Mouse (Mus musculus): ENCODE data around the gene Cct4.

Cct4 gene

DNA sequence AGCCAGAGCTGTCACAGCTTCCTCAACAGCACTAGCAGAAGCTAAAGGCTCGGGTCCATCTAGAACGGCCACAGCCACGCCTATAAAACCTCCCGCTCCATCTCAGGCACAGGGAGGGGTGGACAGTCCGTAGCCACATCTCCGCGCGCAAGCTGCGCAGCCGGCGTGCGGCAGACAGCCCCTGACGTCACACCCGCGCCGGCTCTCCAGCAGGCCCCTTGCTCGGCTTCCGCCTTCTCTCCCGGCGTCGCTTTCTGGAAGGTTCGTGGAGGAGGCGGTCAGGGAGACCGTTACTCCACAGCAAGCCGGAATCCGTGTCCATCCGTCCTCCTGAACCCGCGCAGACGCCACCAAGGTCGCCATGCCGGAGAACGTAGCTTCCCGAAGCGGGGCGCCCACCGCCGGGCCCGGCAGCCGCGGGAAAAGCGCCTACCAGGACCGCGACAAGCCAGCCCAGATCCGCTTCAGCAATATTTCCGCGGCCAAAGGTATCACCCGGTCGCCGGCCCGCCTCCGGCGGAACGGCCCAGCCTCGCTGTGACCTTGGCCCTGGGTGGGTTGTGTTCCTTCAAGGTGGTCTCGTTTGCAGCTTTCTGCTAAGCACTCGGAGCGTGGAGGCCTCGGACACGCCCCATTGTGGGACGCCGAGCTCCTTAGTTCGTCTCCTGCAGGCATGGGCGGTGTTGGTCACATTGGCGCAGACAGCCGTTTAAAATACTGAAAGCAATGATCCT lies at the start of gene Cct4:
Gene Cct4 (plus strand): TSS at position 127 of the 734 bp plus-strand sequence.
- peak; percentile 88 to 89 for DNase-seq (ENCODE audit: low read depth in 1 of 2, low spot score in 2 of 2)

DNA sequence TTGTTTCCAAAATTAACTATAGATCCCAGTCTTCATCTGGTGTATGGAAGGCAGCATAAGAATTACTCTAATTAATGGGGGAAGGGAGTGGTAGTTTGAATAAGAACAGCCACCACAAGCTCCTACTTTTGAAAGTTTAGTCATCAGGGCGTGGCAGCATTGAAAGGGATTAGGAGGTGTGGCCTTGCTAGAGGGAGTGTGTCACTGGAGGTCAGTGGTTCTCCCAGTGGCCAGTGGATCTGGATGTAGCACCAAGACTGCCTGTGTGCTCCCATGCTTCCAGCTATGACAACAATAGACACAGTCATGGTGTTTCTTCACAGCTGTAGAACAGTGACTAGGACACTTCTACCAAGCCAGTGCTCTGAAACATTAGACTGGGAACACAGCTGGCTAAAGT lies 41.2 kb upstream of the Cct4 start:
- DNase-seq (ENCODE audit: low read depth in 1 of 2, low spot score in 2 of 2): no peak

DNA sequence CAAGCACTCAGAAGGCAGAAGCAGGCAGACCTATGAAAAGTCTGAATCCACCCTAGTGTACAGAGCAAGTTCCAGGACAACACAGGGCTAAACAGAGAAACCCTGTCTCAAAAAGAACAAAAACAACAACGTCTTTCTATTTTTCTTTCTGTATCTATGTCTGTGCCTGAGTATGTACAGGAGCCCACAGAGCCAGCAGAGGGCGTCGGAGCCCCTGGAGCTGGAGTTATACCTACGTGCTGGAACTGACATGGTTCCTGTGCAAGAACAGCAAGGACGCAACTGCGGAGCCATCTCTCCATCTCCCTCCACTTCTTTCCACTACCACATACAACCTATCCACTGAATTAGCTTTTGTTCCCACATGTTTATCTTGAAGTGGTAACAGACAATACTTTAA lies 40.2 kb upstream of the Cct4 start:
- no peak for DNase-seq (ENCODE audit: low read depth in 1 of 2, low spot score in 2 of 2)

DNA sequence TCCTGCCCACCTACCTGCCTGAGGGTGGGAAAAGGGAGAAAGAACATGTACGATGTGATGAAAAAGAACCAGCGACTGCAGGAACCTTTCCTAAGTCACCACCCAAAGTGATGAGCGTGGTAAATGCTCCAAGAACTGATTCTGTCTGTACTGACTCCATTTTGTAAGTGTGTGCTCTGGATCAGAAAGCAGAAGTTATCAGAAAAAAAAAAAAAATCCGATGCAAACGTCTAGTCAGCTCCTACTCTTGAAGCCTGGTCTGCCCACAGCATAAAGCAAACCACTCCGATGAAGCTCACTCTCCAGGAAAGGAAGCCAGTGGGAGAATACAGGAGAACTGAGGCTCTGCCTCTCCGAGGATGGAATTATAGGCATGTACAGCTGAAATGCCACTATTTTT lies 37.7 kb upstream of the Cct4 start:
- DNase-seq (ENCODE audit: low read depth in 1 of 2, low spot score in 2 of 2): no peak

DNA sequence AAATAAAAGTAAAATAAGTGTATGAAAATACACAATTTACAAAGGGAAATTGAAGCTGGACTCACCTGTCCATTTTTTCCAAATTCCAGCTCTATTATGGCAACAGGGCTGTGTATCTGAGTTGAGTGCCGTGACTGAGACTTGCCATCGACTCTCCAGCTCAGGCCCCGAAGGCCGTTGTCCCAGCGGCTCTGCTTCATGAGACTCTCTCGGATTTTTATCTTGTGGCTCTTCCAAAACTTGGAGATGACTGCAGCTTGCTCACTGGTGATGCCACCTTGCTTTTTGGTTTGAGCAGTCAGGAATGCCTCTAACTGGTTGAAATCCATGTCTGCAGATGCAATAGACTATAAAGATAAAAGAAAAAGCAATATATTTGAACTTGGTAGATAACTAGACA lies 34.0 kb upstream of the Cct4 start:
- DNase-seq (ENCODE audit: low read depth in 1 of 2, low spot score in 2 of 2): no peak

DNA sequence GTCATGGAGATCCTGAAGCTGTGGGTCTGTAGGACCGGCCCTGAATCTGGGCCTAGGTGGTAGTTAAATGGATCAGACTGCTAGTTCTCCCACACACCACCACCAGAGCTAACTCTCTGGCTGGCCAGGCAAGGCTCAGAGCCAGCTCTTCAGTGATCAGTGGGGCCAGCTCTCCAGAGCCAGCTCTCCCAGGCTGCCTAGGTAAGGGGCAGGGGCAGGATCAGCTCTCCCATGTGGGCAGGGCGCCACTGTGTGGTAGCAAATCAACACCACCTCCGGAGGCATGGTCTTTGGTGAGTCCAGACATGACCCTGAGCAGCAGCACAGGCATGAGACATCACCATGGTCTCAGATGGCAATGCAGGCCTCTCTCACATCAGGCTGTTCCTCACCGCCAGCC lies 33.5 kb upstream of the Cct4 start:
- no peak for DNase-seq (ENCODE audit: low read depth in 1 of 2, low spot score in 2 of 2)

DNA sequence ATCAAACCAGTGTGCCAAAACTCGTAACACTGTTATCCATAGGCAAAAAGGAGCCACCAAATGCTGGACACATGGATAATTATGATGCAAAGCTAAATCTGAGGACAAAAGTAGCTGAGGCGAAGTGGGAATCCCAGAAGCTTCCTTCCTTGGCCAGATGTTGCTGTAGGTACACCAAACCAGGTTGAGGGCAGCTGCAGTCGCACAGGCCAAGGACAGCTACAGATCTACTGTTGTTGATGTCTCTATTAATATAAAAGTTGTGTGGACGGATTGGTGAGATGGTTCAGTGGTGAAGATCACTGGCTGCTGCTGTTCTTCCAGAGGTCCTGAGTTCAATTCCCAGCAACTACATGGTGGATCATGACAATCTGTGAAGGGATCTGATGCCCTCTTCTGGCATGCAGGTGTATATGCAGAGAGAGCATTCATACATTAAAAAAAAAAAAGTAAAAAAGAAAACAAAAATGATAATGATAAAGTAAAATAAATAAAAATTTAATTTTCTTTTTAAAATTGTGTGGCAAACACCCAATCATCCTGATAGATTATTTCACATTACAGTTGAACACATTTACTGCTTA lies 32.4 kb upstream of the Cct4 start:
- DNase-seq (ENCODE audit: low read depth in 1 of 2, low spot score in 2 of 2): no peak

DNA sequence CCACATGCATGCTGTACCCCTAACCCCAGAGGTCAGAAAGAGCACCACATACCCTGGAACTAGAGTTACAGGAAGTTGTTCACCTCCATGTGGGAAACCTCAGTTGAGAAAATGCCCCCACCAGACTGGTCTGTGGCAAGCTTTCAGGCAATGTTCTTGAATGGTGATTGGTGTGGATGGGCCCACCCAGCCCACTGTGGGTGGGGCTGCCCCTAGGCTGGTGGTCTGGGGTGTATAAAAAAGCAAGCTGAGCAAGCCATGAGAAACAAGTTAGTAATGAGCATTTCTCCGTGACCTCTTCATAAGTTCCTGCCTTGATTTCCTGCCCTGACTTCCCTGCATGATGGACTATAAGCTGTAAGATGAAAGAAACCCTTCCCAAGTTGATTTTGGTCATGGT lies 28.2 kb upstream of the Cct4 start:
- no peak for DNase-seq (ENCODE audit: low read depth in 1 of 2, low spot score in 2 of 2)

DNA sequence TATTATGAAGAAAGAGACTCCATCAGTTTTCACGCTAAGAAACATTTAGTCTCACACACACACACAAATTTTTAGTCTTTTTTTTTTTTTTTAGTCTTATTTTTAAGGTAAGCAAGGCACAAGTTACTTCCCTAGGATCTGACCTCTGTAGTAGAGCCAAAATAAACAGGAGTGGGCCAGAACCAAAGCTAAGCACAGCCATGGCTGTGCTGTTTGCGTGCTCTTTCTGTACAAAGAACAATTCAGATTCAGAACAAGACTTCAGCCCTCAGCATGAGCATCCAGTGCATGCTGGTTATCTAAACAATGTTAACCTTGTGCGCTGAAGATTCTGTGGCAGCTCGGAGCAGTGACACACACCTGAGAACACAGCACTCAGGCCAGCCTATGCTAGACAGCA lies 25.9 kb upstream of the Cct4 start:
- DNase-seq (ENCODE audit: low read depth in 1 of 2, low spot score in 2 of 2): no peak

DNA sequence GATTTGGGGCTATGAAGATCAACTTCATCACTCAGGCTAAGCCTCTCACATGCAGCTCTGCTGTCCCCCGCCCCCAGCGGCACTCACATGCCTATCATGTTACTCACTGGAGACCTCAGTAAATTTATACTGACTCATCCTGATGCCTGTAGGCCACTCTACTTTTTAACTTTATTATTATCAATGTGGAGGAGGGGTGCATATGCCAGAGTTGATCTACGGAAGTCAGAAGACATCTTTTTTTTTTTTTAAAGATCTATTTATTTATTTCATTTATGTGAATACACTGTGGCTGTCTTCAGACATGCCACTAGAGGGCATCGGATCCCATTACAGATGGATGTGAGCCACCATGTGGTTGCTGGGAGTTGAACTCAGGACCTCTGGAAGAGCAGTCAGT lies 24.8 kb upstream of the Cct4 start:
- DNase-seq (ENCODE audit: low read depth in 1 of 2, low spot score in 2 of 2): no peak

DNA sequence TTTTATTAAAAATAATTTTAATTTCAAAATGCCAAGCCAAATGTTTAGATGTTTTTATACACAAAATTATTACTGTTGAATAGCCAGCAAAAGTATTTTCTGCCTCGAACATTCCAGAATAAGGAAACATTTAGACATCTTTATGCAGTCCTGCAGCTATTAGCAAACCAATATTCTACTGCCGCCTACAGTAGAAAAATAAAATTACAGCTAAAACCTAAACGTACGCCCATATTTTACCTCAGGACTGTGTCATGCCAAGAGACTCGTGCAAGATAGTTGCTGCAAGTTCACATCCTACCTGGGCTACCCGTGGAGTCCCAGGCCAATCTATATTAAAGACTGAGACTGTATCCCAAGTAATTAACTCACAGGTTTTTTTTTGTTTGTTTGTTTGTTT lies 20.8 kb upstream of the Cct4 start:
- no peak for DNase-seq (ENCODE audit: low read depth in 1 of 2, low spot score in 2 of 2)

DNA sequence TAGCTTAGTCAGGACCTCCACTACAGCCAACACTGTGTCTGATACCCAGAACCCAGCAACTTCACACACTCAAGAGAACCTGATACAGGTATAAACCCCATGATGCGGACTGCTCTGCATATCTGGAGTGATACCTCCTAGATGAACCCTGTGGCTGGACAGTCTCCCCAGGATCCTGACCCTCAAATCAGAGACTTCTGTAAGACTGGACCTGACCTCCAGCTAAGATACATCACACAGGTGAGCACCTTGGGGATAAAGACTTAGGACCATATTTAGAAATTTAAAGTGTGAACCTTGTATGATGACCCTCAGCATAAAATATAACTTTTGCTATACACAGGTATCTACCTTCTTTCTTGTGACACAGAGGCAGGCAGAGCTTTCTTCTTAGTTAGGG lies 19.8 kb upstream of the Cct4 start:
- no peak for DNase-seq (ENCODE audit: low read depth in 1 of 2, low spot score in 2 of 2)

DNA sequence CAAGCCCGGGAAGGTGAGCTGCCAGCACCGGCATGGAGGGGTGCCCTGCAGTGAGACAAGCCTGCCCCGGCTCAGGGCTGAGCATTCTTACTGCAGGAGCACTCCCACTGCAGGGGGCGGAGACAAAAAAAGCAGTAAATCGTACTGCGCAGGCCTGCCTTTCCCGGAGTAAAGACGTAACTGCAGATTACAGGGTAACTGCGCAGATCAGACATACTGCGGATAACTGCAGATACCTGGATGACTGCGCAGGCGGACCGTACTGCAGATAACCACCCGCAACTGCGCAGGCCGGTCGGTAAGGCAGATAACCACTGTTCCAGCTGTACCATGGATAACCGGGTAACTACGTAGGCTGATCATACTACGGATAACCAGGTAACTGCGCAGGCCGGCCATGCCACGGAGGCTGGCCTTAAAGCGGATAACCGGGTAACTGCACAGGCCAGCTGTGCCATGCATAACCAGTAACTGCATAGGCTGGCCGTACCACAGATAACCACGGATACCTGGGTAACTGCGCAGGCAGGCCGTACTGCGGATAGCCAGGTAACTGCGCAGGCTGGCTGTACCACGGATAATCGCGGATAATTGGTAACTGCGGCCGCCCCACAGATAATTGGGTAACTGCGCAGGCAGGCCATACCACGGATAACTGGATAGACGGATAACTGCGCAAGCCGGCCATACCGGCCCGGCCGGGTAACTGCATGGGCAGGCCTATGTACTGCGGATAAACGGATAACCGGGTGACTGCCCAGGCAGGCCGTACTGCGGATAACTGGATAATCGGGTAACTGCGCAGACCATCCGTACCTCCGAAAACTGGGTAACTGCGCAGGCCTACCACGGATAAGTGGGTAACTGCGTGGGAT lies 18.2 kb upstream of the Cct4 start, which contains the start of gene Zrsr1:
Gene Zrsr1 (plus strand): TSS at position 171 of the 875 bp plus-strand sequence.
- no peak for DNase-seq (ENCODE audit: low read depth in 1 of 2, low spot score in 2 of 2)

DNA sequence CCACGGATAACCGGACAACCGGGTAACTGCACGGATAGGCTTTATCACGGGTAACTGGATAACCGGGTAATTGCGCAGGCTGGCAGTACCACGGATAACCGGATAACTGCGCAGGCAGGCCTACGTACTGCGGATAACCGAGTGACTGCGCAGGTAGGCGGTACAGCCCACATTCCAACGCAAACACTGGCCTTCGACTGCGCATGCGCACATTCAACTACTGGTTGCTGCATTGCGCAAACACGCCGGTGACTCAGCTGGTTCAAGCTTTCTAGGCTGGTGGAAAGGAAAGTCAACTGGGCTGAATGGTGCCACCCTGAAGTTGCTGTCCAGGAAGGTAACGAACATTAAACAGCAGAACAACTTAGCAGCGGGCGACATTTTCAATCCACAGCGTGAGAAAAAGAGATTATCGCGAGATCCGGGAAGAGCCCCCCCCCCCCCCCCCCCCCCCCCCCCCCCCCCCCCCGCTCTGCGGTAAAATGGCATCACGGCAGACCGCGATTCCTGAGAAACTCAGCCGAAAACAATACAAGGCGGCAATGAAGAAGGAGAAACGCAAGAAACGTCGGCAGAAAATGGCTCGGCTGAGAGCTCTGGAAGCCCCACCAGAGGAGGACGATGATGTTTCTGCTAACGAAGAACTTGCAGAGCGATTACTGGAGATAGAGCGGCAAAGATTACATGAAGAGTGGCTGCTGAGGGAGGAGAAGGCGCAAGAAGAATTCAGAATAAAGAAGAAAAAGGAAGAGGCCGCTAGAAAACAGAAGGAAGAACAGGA lies 17.4 kb upstream of the Cct4 start:
- peak; percentile 52 to 71 for DNase-seq (ENCODE audit: low read depth in 1 of 2, low spot score in 2 of 2)

DNA sequence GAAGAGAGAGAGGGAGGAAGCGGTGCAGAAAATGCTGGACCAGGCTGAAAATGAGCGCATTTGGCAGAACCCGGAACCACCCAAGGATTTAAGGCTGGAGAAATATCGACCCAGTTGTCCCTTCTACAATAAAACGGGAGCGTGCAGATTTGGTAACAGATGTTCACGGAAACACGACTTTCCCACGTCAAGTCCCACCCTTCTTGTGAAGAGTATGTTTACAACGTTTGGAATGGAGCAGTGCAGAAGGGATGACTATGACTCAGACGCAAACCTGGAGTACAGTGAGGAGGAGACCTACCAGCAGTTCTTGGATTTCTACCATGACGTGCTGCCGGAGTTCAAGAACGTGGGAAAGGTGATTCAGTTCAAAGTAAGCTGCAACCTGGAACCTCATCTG lies 16.7 kb upstream of the Cct4 start:
- DNase-seq (ENCODE audit: low read depth in 1 of 2, low spot score in 2 of 2): no peak

DNA sequence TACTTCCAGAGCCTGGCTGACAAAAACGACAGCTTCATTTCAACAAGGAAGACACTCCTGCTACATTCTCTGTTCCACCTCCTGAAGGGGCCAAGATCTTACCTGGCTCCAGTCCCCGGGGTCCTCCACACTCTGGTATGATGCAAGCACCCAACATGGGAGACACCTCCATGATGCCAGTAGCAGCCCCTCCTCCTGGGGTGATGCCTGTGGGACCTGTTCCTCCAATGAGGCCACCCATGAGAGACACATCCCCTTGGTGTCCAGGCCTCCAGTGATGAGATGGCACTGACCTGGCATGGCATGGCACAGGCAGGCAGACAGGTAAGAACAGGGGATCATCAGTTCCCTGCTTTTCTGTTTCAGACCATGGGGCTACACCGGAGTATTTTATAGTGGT lies 12.1 kb upstream of the Cct4 start:
- DNase-seq (ENCODE audit: low read depth in 1 of 2, low spot score in 2 of 2): no peak

DNA sequence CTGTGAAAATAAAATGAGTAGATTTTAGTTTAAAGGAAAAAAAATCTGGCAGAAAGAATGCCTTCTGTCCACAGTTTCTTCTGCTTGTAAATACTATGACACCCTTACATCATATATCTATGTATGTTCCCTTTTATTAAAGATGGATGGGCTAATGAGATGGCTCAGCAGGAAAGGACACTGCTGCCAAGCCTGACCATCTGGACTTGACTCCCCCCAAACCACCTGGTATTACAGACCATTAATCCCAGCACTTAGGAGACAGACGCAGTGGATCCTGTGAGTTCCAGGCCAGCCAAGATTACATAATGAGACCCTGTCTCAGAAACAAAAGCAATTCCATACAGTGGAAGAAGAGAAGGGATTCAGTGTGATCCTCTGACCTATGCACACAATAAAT lies 11.6 kb upstream of the Cct4 start:
- DNase-seq (ENCODE audit: low read depth in 1 of 2, low spot score in 2 of 2): no peak

DNA sequence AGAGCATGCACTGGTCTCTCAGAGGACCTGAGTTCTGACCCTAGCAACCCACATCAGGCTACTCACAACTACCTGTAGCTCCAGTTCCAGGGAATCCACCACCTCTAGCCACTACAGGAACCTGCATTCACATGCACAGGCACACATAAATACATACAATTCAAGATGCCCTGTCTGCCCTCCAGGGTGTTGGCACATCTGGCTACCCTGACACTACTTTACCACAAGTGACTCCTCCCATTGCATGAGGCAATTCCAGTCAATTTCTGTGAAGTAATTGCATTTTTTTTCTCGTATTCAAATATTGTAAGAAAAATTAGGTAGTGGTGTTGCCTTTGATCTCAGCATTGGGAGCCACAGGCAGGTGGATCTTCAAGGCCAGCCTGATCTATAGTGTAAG lies 11.1 kb upstream of the Cct4 start:
- no peak for DNase-seq (ENCODE audit: low read depth in 1 of 2, low spot score in 2 of 2)

DNA sequence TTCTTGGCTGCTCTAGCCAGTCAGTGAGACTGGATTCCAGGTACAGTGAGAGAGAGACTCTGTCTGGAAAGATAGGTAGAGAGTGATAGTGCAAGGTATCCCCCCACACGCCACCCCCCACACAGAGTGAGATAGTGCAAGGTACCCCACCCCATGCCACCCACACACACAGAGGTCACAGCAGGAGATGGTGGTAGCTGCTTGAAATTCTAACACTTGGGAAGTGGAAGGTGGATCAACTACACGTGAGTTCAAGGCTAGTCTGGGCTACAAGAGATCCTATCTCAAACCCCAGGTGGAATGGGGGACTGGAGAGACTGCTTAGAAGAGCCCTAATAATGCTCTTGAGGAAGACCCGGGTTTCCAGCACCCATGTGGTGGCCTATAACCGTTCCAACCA lies 9.3 kb upstream of the Cct4 start:
- no peak for DNase-seq (ENCODE audit: low read depth in 1 of 2, low spot score in 2 of 2)

DNA sequence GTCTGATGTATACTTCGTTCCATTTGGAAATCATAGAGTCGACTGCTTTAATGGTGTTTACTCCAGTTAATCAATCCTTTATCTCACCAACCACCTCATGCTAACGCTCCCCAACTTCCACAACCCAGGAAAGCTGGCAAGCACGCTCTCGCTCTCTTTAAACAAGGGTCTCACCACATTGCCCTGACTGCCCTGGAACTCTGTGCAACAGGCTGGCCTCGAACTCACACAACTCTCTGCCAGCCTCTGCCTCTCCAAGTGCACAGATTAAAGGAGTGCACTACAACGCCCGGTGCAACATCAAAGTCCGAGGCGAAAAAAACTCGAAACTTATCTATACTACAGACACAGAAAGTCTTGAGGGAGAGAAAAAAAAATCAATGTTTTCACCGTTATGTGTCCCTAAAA lies 8.8 kb upstream of the Cct4 start:
- no peak for DNase-seq (ENCODE audit: low read depth in 1 of 2, low spot score in 2 of 2)

DNA sequence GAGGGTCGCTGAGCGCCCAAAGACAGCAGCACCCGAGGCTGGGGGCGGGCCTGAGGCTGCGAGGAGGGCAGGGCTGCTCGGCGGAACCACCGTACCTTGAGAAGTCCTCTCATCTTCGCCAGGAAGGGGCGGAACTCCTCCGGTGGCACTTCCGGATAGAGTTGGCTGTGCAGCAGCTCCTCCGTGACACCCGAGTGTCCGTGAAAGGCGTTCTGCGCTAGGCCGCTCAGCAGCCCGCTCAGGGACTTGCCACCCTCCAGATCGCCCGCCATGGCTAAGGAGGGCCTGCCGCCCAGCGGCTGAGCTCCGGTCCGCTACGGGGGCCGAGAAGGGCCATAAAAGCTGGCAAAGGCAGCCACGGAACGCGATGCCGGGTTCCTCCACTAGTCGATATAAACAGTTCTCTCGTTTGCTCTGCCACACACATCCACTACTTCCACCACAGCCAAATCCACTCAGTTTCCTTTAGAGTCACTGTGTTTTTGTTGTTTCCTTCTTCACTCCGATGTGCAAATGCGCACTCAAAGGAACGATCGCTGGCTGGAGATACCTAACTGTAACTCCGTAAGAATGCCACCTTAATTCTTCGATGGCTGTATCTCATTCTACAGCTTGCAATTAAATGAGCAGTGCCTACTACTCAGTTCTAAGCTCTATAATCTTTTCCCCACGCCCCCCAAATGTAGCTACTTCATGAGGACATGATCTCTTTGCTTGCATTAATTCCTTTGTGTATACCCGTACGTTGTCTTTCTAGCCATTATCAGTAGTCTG lies 8.1 kb upstream of the Cct4 start, which contains the start of the genes Gm28048 and Commd1:
Gene Gm28048 (minus strand): TSS at position 107 of the 774 bp plus-strand sequence.
Gene Commd1 (minus strand): TSS at position 399 of the 774 bp plus-strand sequence.
- DNase-seq (ENCODE audit: low read depth in 1 of 2, low spot score in 2 of 2): peak; percentile 85 to 91

All from monocyte, adult 2 months (primary cell).